In the genomic region with DNA sequence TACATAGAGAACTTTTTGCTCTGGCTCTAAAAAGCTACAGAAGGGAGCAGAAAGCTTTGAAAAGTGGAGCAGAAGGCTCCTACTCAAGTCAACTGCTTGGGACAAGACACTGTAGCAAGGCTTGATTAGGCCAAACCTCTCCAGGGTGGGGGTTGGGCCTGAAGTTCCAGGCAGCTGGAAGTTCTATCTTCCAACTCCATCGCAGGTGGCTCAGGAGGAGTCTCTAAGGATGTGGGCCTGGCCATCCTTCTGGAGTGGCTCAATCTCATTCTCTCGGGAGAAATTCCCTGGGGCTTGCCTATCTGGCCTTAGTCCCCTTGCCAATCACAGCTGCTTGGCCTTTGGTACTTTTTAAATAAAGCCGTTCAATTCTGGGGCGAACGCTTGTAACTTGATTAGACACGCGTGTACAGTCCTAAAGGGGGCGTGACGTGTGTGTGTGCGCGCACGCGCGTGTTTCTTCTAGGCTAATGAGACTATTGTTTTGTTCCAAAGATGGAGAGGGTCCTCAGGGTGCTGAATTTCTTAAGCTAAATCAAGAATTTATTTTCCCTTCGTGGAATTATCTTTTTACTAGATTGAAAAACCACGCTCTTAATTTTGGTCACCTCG, we compare ENCODE assay signal across 22 mouse cellular contexts. TPM values are rescaled to one million over a fixed set of nuclear protein-coding genes. Genes with fewer than 3 reads are reported as not detected.
DNase-seq lines count a peak whose midpoint lies in the region; ATAC-seq lines count a peak whose summit lies in the region.
"Had no signal": no experiment of that assay in that cellular context is flagged by ENCODE, and none has a peak within 500 bp of the region (broad histone marks: within the 10 kb centered on the region; RNA-seq: fewer than 3 reads in every experiment).

No protein-coding gene starts in this region.

- no peak overlapping the region for H3K9ac ChIP-seq in embryonic facial prominence, embryonic 12.5 days
- H3K9ac ChIP-seq in neural tube, embryonic 11.5 days (ENCODE audit: low read length) = no peak overlapping the region
- H3K9ac ChIP-seq in midbrain, embryonic 14.5 days (replicated peaks; ENCODE audit: low read length) = no peak overlapping the region
- no peak overlapping the region for H3K9ac ChIP-seq in forebrain, embryonic 14.5 days (ENCODE audit: low read length)
- H3K9ac ChIP-seq: forebrain, embryonic 12.5 days; heart, embryonic 13.5 days; intestine, embryonic 15.5 days; limb, embryonic 15.5 days; liver, embryonic 15.5 days had no signal

- no peak for DNase-seq in embryonic facial prominence, embryonic 10.5 days (ENCODE audit: low spot score)
- DNase-seq in neural tube, embryonic 11.5 days (ENCODE audit: low spot score) = no peak
- no peak for DNase-seq in neural tube, embryonic 10.5 days (ENCODE audit: extremely low spot score, low spot score)
- peak; percentile 39 for DNase-seq in midbrain, embryonic 14.5 days
- no peak for DNase-seq in forebrain, embryonic 14.5 days (ENCODE audit: low spot score)
- no peak for DNase-seq in kidney, adult 18-20 months
- DNase-seq: adrenal gland, postnatal 14 days; cerebellum, adult 9-11 months; gastrocnemius, postnatal 10 days; heart, adult 18-20 months; heart, postnatal 36 days; kidney, postnatal 36 days; right cerebral cortex, postnatal 4 days had no signal

- peak overlapping the region; percentile 43 for H3K27ac ChIP-seq in embryonic facial prominence, embryonic 12.5 days
- no peak overlapping the region for H3K27ac ChIP-seq in embryonic facial prominence, embryonic 10.5 days (replicated peaks)
- no peak overlapping the region for H3K27ac ChIP-seq in neural tube, embryonic 11.5 days (ENCODE audit: low read depth, low read length)
- H3K27ac ChIP-seq in midbrain, embryonic 14.5 days (replicated peaks; ENCODE audit: low read depth, low read length) = no peak overlapping the region
- no peak overlapping the region for H3K27ac ChIP-seq in forebrain, embryonic 14.5 days (ENCODE audit: low read depth, low read length)
- H3K27ac ChIP-seq: forebrain, embryonic 12.5 days; heart, embryonic 13.5 days; intestine, embryonic 15.5 days; limb, embryonic 15.5 days; liver, embryonic 15.5 days had no signal

- peaks cover 31% of the 10 kb centered on the region for H3K27me3 ChIP-seq in embryonic facial prominence, embryonic 12.5 days
- peaks cover 50% of the 10 kb centered on the region for H3K27me3 ChIP-seq in embryonic facial prominence, embryonic 10.5 days (replicated peaks; ENCODE audit: low read depth, poor library complexity, severe bottlenecking)
- peaks cover 22% of the 10 kb centered on the region for H3K27me3 ChIP-seq in neural tube, embryonic 11.5 days (ENCODE audit: control insufficient read depth, insufficient read depth, low read length)
- H3K27me3 ChIP-seq in midbrain, embryonic 14.5 days (ENCODE audit: control insufficient read depth, insufficient read depth, low read length) = peaks cover 30% of the 10 kb centered on the region
- H3K27me3 ChIP-seq in forebrain, embryonic 14.5 days (replicated peaks; ENCODE audit: control insufficient read depth, insufficient read depth, low read length) = peaks cover 28% of the 10 kb centered on the region

- WGBS in embryonic facial prominence, embryonic 12.5 days = 59% methylated on average over 17 of the region's 17 CpGs
- 81% methylated on average over 17 of the region's 17 CpGs for WGBS in embryonic facial prominence, embryonic 10.5 days
- 72% methylated on average over 17 of the region's 17 CpGs for WGBS in neural tube, embryonic 11.5 days
- WGBS in midbrain, embryonic 14.5 days = 48% methylated on average over 17 of the region's 17 CpGs
- WGBS in forebrain, embryonic 14.5 days = 85% methylated on average over 17 of the region's 17 CpGs

- H3K4me3 ChIP-seq in embryonic facial prominence, embryonic 12.5 days = no peak overlapping the region
- H3K4me3 ChIP-seq in embryonic facial prominence, embryonic 10.5 days = no peak overlapping the region
- no peak overlapping the region for H3K4me3 ChIP-seq in neural tube, embryonic 11.5 days (ENCODE audit: low read depth, low read length)
- H3K4me3 ChIP-seq in midbrain, embryonic 14.5 days (replicated peaks; ENCODE audit: low read depth, low read length) = no peak overlapping the region
- no peak overlapping the region for H3K4me3 ChIP-seq in forebrain, embryonic 14.5 days (ENCODE audit: low read depth, low read length)
- H3K4me3 ChIP-seq: forebrain, embryonic 12.5 days; heart, embryonic 13.5 days; intestine, embryonic 15.5 days; limb, embryonic 15.5 days; liver, embryonic 15.5 days had no signal

- no peaks in the 10 kb centered on the region for H3K36me3 ChIP-seq in embryonic facial prominence, embryonic 12.5 days
- no peaks in the 10 kb centered on the region for H3K36me3 ChIP-seq in embryonic facial prominence, embryonic 10.5 days (replicated peaks)
- H3K36me3 ChIP-seq in neural tube, embryonic 11.5 days (ENCODE audit: control insufficient read depth, insufficient read depth, low read length) = no peaks in the 10 kb centered on the region
- no peaks in the 10 kb centered on the region for H3K36me3 ChIP-seq in midbrain, embryonic 14.5 days (ENCODE audit: control insufficient read depth, insufficient read depth, low read length)
- H3K36me3 ChIP-seq in forebrain, embryonic 14.5 days (ENCODE audit: control insufficient read depth, insufficient read depth, low read length) = no peaks in the 10 kb centered on the region
- H3K36me3 ChIP-seq: forebrain, embryonic 12.5 days; heart, embryonic 13.5 days; intestine, embryonic 15.5 days; limb, embryonic 15.5 days; liver, embryonic 15.5 days had no signal

- no peak for ATAC-seq in embryonic facial prominence, embryonic 12.5 days (ENCODE audit: insufficient number of reproducible peaks, insufficient read depth, low FRiP score, low TSS enrichment)
- peak; percentile 40 for ATAC-seq in neural tube, embryonic 11.5 days (ENCODE audit: insufficient read depth, low FRiP score, low TSS enrichment)
- ATAC-seq in midbrain, embryonic 14.5 days (ENCODE audit: low FRiP score, low TSS enrichment) = 0 out of 2 replicates have a peak, but pooled peaks have one; percentile 53
- ATAC-seq in activated CD4-positive, CD25-positive, alpha-beta regulatory T cell, adult 4 months = no peak
- ATAC-seq in forebrain, embryonic 14.5 days = no peak
- ATAC-seq: intestine, embryonic 15.5 days had no signal

- peaks cover 9% of the 10 kb centered on the region; the same call in 1 of the 2 replicates for H3K4me1 ChIP-seq in embryonic facial prominence, embryonic 12.5 days
- H3K4me1 ChIP-seq in embryonic facial prominence, embryonic 10.5 days = peaks cover 31% of the 10 kb centered on the region
- 0 out of 2 replicates have a peak, but pooled peaks cover 4% of the 10 kb centered on the region for H3K4me1 ChIP-seq in neural tube, embryonic 11.5 days (ENCODE audit: control insufficient read depth, insufficient read depth, low read length)
- peaks cover 6% of the 10 kb centered on the region; the same call in 1 of the 2 replicates for H3K4me1 ChIP-seq in midbrain, embryonic 14.5 days (ENCODE audit: control insufficient read depth, insufficient read depth, low read length)
- H3K4me1 ChIP-seq in forebrain, embryonic 14.5 days (ENCODE audit: control insufficient read depth, insufficient read depth, low read length) = no peaks in the 10 kb centered on the region
- H3K4me1 ChIP-seq: heart, embryonic 13.5 days; intestine, embryonic 15.5 days; limb, embryonic 15.5 days; liver, embryonic 15.5 days had no signal

- H3K4me2 ChIP-seq in embryonic facial prominence, embryonic 12.5 days (replicated peaks) = peak overlapping the region; percentile 16
- H3K4me2 ChIP-seq in neural tube, embryonic 11.5 days (ENCODE audit: low read depth) = no peak overlapping the region
- no peak overlapping the region for H3K4me2 ChIP-seq in midbrain, embryonic 14.5 days (ENCODE audit: low read length)
- H3K4me2 ChIP-seq in forebrain, embryonic 14.5 days (ENCODE audit: low read length) = no peak overlapping the region
- H3K4me2 ChIP-seq: forebrain, embryonic 12.5 days; heart, embryonic 13.5 days; intestine, embryonic 15.5 days; limb, embryonic 15.5 days; liver, embryonic 15.5 days had no signal

- H3K9me3 ChIP-seq in embryonic facial prominence, embryonic 12.5 days = no peaks in the 10 kb centered on the region
- H3K9me3 ChIP-seq in embryonic facial prominence, embryonic 10.5 days = no peaks in the 10 kb centered on the region
- H3K9me3 ChIP-seq in neural tube, embryonic 11.5 days (ENCODE audit: control insufficient read depth, low read length) = no peaks in the 10 kb centered on the region
- H3K9me3 ChIP-seq in midbrain, embryonic 14.5 days (ENCODE audit: control insufficient read depth, low read length) = no peaks in the 10 kb centered on the region
- H3K9me3 ChIP-seq in forebrain, embryonic 14.5 days (replicated peaks; ENCODE audit: control insufficient read depth, low read length) = no peaks in the 10 kb centered on the region
- H3K9me3 ChIP-seq: forebrain, embryonic 12.5 days; heart, embryonic 13.5 days; intestine, embryonic 15.5 days; limb, embryonic 15.5 days; liver, embryonic 15.5 days had no signal

RNA-seq across cellular contexts. Expression of gene Lhx8, which starts 9.3 kb away (rescaled TPM):
- 60.9 and 72.6 TPM in 2 replicates for polyA plus RNA-seq in embryonic facial prominence, embryonic 12.5 days (2016; fragmentation: Nextera tagmentation; extraction: Ambion mirVana)
- 59.5 and 63.6 TPM in 2 replicates for polyA plus RNA-seq in embryonic facial prominence, embryonic 10.5 days (2016; fragmentation: Nextera tagmentation; extraction: Ambion mirVana)
- 0.22 and 0.27 TPM in 2 replicates for polyA plus RNA-seq in neural tube, embryonic 11.5 days (2014; fragmentation: Nextera tagmentation; extraction: Ambion mirVana)
- polyA plus RNA-seq in midbrain, embryonic 14.5 days (2014; fragmentation: Nextera tagmentation; extraction: Ambion mirVana) = 0.26 TPM in 1 of 2 replicates, not detected in the other
- not detected for polyA plus RNA-seq in activated CD4-positive, CD25-positive, alpha-beta regulatory T cell, adult 4 months (2017; shearing (Covaris generic))
- polyA plus RNA-seq in forebrain, embryonic 14.5 days (2014; fragmentation: Nextera tagmentation; extraction: Ambion mirVana) = 22.6 and 25.1 TPM in 2 replicates
- polyA plus RNA-seq: kidney, embryonic 14.5 days; liver, embryonic 15.5 days; stomach, embryonic 16.5 days had no signal

Comparison
In these comparisons a context has a peak if more than half of its experiments do, and no peak if none do; other contexts are left out.
1. ATAC-seq: peak in neural tube, embryonic 11.5 days (single experiment) and midbrain, embryonic 14.5 days (single experiment); none in embryonic facial prominence, embryonic 12.5 days (single experiment), activated CD4-positive, CD25-positive, alpha-beta regulatory T cell, adult 4 months (single experiment) and forebrain, embryonic 14.5 days (single experiment).
2. RNA of gene Lhx8, which starts 9.3 kb away (polyA plus RNA-seq): 59.5 to 63.6 TPM in embryonic facial prominence, embryonic 10.5 days, 60.9 to 72.6 TPM in embryonic facial prominence, embryonic 12.5 days and 22.6 to 25.1 TPM in forebrain, embryonic 14.5 days; 0.22 to 0.27 TPM in neural tube, embryonic 11.5 days, 0.26 TPM in midbrain, embryonic 14.5 days and not detected in activated CD4-positive, CD25-positive, alpha-beta regulatory T cell, adult 4 months; every median in the first group is over 10 times any median in the second.